Mouse (Mus musculus) myocyte (in vitro differentiated cells): ENCODE data around the gene Notch3.

Source experiments
- CEBPB ChIP-seq: IDR thresholded peaks from 2 replicates; pipeline ENCODE4 v1.6.1; 2011; ENCODE audit warnings: mild to moderate bottlenecking, moderate library complexity; ENCODE audit not compliant: poor library complexity, insufficient read depth, severe bottlenecking
- E2F4 ChIP-seq: IDR thresholded peaks from one replicate; pipeline ENCODE4 v1.6.1; 2011; ENCODE audit warnings: mild to moderate bottlenecking, control low read depth, moderate library complexity; ENCODE audit not compliant: insufficient read depth
- MAX ChIP-seq: IDR thresholded peaks from one replicate; pipeline ENCODE4 v1.6.1; 2011; ENCODE audit warnings: low read depth, mild to moderate bottlenecking, control low read depth
- MYOD1 ChIP-seq, 3 experiments: IDR thresholded peaks; one replicate each; pipeline ENCODE4 v1.6.1; 2011; ENCODE audit warnings: control low read depth in 2 of 3, low read depth in 2 of 3, mild to moderate bottlenecking in 2 of 3, moderate library complexity in 1 of 3; ENCODE audit not compliant: insufficient read length in 2 of 3, control insufficient read depth in 1 of 3
- POLR2A ChIP-seq: IDR thresholded peaks from one replicate; pipeline ENCODE4 v1.6.1; 2011; ENCODE audit warnings: low read depth, mild to moderate bottlenecking, control low read depth, moderate library complexity; ENCODE audit not compliant: insufficient read length
- POLR2AphosphoS2 ChIP-seq: IDR thresholded peaks from one replicate; pipeline ENCODE4 v1.6.1; 2011; ENCODE audit warnings: low read depth, control low read depth; ENCODE audit not compliant: insufficient read length
- SRF ChIP-seq: IDR thresholded peaks from one replicate; pipeline ENCODE4 v1.6.1; 2011; ENCODE audit warnings: low read depth; ENCODE audit not compliant: control insufficient read depth, insufficient read length
- TCF12 ChIP-seq: IDR thresholded peaks from one replicate; pipeline ENCODE4 v1.6.1; 2011; ENCODE audit warnings: mild to moderate bottlenecking, control low read depth; ENCODE audit not compliant: poor library complexity, insufficient read depth, severe bottlenecking
- TCF3 ChIP-seq: IDR thresholded peaks from one replicate; pipeline ENCODE4 v1.6.1; 2011; ENCODE audit warnings: low read depth, control low read depth; ENCODE audit not compliant: insufficient read length
- USF1 ChIP-seq: IDR thresholded peaks from one replicate; pipeline ENCODE4 v1.6.1; 2011; ENCODE audit warnings: low read depth, mild to moderate bottlenecking, control low read depth, moderate library complexity

DNA sequence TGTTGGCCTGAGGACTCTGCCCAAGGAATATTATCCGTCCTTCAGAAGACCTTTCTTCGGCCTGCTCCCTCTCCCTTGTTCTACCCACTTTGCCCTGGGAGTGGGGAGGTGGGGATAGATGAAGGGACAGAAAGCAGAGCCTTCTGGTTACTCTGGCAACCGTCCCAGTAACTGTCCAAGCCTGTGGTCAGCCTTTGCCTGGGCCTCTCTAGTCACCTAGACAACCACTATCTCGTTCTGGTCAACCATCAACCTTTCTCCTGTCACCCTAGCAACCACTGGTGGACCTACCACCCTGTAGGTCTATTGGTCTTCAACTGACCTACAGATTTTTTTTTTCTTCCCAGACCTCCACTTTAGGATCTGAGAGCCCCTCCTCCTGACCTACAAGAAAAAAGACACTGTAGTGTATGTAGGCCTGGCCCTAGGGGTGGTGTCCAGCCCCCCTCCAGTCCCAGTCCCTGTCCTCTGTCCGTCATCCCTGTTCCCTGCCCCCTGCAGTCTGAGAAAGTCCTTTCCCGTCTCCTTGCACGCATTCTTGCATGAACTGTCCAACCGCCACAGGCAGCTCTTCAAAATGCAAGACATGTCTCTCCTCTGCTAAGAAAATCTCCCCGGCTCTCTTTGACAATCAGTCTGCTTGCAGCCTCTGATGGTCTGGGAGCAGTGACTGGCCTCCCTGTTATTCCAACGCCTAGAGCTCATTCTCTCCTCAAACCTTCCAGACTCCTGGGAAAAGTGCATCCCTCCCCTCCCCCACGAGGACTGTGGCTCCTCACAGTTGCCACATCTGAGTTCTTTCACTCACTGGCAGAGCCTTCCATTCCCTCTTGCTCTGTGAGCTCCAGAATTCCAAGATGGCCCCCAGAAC lies 13.2 kb upstream of the Notch3 start:
- no peak for TF ChIP-seq POLR2A
- TF ChIP-seq TCF3, result no peak
- TF ChIP-seq TCF12, result no peak
- no peak for TF ChIP-seq MAX
- TF ChIP-seq USF1, result no peak
- no peak for TF ChIP-seq SRF
- TF ChIP-seq MYOD1 (IDR thresholded peaks at IDR 0.05; ENCODE audit: control insufficient read depth in 1 of 3, insufficient read length in 2 of 3, low read depth in 2 of 3), result no peak
- no peak for TF ChIP-seq CEBPB
- no peak for TF ChIP-seq E2F4
- no peak for TF ChIP-seq POLR2AphosphoS2
